Mouse (Mus musculus) MEL (cell line): ENCODE data around the gene Rec8.

Source experiments
- CHD2 ChIP-seq: IDR thresholded peaks from 2 replicates; pipeline ENCODE4 v1.6.1; 2011; ENCODE audit warnings: low read length, improper control_type of control experiment
- CTCF ChIP-seq, 3 experiments: IDR thresholded peaks in 2 of 3; conservative IDR thresholded peaks in 1 of 3; 2 replicates each; pipeline ENCODE4 v1.5.1; 2011 to 2012; ENCODE audit warnings: low read length in 3 of 3, low read depth in 2 of 3, mild to moderate bottlenecking in 2 of 3, improper control_type of control experiment in 1 of 3, inconsistent platforms in 1 of 3, mixed read lengths in 1 of 3, moderate library complexity in 1 of 3; ENCODE audit not compliant: control insufficient read depth in 1 of 3, insufficient read depth in 1 of 3, poor library complexity in 1 of 3, severe bottlenecking in 1 of 3
- JUND ChIP-seq: IDR thresholded peaks from 2 replicates; pipeline ENCODE4 v1.6.1; 2011; ENCODE audit warnings: low read depth, mild to moderate bottlenecking, improper control_type of control experiment, low read length
- KAT2A ChIP-seq: conservative IDR thresholded peaks from 2 replicates; pipeline ENCODE4 v1.6.1; 2012; ENCODE audit warnings: low read depth, low read length, improper control_type of control experiment, inconsistent platforms
- MAZ ChIP-seq: IDR thresholded peaks from 2 replicates; pipeline ENCODE4 v1.6.1; 2012; ENCODE audit warnings: low read depth, mild to moderate bottlenecking, inconsistent platforms, low read length, improper control_type of control experiment
- NRF1 ChIP-seq: IDR thresholded peaks from 2 replicates; pipeline ENCODE4 v1.6.1; 2014; ENCODE audit warnings: low read depth, mild to moderate bottlenecking, inconsistent platforms, low read length, improper control_type of control experiment, moderate library complexity; ENCODE audit not compliant: poor library complexity, insufficient read depth, severe bottlenecking
- SMC3 ChIP-seq: IDR thresholded peaks from 2 replicates; pipeline ENCODE4 v1.6.1; 2011; ENCODE audit warnings: low read depth, low read length, improper control_type of control experiment
- UBTF ChIP-seq: IDR thresholded peaks from 2 replicates; pipeline ENCODE4 v1.6.1; 2012; ENCODE audit warnings: low read depth, mild to moderate bottlenecking, inconsistent platforms, low read length, improper control_type of control experiment, moderate library complexity, borderline replicate concordance; ENCODE audit not compliant: insufficient read depth
- ZMIZ1 ChIP-seq: IDR thresholded peaks from 2 replicates; pipeline ENCODE4 v1.6.1; 2012; ENCODE audit warnings: low read depth, mild to moderate bottlenecking, inconsistent platforms, low read length, improper control_type of control experiment, moderate library complexity

GRCm38 (mm10) chr14:55589771-55590448 lies 27.9 kb upstream of the Rec8 start:
- TF ChIP-seq NRF1 (no peak), CTCF (IDR thresholded peaks at IDR 0.05 in 2 of 3, conservative IDR thresholded peaks at IDR 0.05 in 1 of 3; ENCODE audit: control insufficient read depth in 1 of 3, insufficient read depth in 1 of 3, low read depth in 2 of 3, low read length in 3 of 3, poor library complexity in 1 of 3, severe bottlenecking in 1 of 3) (no peak), ZMIZ1 (no peak), SMC3 (no peak), KAT2A (no peak), CHD2 (no peak), UBTF (no peak), JUND (no peak), MAZ (no peak)
